Mouse (Mus musculus): ENCODE measurements around the gene Bhlha9. TPM values are rescaled to one million over a fixed set of nuclear protein-coding genes. Genes with fewer than 3 reads are reported as not detected.

The Bhlha9 gene
- not detected for polyA plus RNA-seq (2017; shearing (Covaris generic))

GRCm38 (mm10) chr11:76671871-76672475 is at the start of gene Bhlha9:
Gene Bhlha9, plus strand, starts transcription at chr11:76672470.

DNA sequence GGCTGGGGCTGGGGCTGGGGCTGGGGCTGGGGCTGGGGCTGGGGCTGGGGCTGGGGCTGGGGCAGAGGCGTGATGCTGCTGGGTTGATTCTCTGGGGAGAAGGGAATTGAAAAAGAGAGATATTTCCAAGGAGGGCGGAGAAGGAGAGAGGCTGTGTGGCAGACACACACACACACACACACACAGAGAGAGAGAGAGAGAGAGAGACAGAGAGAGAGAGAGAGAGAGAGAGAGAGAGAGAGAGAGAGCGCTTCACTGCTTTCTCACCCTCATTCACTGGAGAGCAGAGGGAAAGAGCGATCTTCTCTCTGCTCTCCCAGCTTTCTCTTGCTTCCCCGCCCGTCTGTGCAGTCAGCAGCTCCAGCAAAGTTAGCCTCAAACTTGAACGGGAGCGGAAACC is 7.2 kb downstream of the Bhlha9 start, which contains the start of gene Trarg1:
Gene Trarg1 (plus strand): TSS at position 301 of the 400 bp plus-strand sequence.

Other genes starting within 250 kb of the Bhlha9 start
- gene Abr, start 50.2 kb upstream of the Bhlha9 start, polyA plus RNA-seq (2017; shearing (Covaris generic)), result 24.9 TPM
- gene Trarg1, start 7.3 kb downstream of the Bhlha9 start, polyA plus RNA-seq (2017; shearing (Covaris generic)), result not detected
- gene Gosr1, start 91.1 kb downstream of the Bhlha9 start, polyA plus RNA-seq (2017; shearing (Covaris generic)), result 82.0 TPM
- 1.7 TPM for gene Cpd, start 174.5 kb downstream of the Bhlha9 start, polyA plus RNA-seq (2017; shearing (Covaris generic))
- gene Tmigd1, start 229.7 kb downstream of the Bhlha9 start, polyA plus RNA-seq (2017; shearing (Covaris generic)), result 0.89 TPM

Measured in CD4-positive, CD25-positive, alpha-beta regulatory T cell, adult 9 weeks (primary cell).